Mouse (Mus musculus): ENCODE data around the gene Opcml.

The Opcml gene

GRCm38 (mm10) chr9:28247742-28248503 is 457.3 kb downstream of the Opcml start:
- DNase-seq (ENCODE audit: low read depth, low spot score) = no peak

GRCm38 (mm10) chr9:28251341-28251740 is 460.8 kb downstream of the Opcml start:
- no peak for DNase-seq (ENCODE audit: low read depth, low spot score)

- DNase-seq (ENCODE audit: low read depth, low spot score) = no peak
Measured at GRCm38 (mm10) chr9:28255128-28255904, 464.7 kb downstream of the Opcml start.

DNA sequence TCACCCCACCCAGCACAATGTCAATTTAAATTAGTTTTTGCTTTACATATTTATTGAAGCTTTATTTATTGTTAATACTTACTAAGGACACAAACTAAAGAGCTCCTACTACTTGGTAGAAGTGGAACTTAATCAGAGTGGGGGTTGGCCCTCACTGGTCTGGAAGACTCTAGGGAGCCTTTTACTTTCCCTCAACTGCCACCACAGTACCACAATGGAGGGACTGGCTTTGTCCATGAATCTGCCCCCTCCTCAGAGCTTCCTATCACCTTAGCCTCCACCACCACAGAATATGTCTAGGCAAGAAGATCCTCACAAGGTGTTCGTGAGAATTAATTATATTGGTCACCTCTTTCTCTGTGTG is 465.3 kb downstream of the Opcml start:
- DNase-seq (ENCODE audit: low read depth, low spot score) = no peak

- no peak for DNase-seq (ENCODE audit: low read depth, low spot score)
Measured at GRCm38 (mm10) chr9:28261078-28261753, 470.6 kb downstream of the Opcml start.

DNA sequence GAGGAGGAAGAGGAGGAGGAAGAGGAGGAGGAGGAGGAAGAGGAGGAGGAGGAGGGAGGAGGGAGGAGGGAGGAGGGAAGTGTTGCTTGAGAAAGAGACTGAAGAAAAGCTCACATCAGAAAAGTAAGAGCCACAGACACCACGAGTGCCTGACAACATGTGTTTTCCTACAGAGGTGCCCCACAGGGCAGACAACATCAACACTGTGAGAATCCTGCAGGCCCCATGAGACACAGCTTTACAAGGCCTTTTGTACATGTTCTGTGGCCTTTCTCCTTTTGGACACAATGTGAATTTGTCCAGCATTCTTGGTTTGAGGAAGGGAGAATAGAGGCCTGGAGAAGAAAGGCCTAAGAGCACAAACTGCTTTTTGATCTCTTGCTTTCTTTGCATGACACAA is 471.4 kb downstream of the Opcml start:
- DNase-seq (ENCODE audit: low read depth, low spot score) = no peak

DNA sequence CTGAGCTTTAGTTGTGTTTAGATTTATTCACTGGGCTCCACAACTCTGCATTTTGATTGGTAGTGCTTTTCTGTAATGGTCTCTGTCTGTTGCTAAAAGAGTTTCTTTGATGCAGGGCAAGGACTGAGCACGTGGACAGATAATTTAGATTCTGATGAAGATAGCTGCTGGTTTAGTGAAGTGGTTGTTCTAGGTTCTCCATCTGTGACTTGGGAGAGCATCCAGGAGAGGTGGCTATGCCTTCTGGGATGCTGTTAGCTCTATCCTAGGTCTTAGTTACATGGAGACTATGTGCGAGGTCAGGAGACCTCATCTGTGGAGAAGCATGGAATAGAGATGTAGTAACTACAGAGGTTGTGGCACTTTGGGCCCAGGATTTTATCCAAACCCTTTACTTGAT is 472.3 kb downstream of the Opcml start:
- no peak for DNase-seq (ENCODE audit: low read depth, low spot score)

- DNase-seq (ENCODE audit: low read depth, low spot score) = no peak
Measured at GRCm38 (mm10) chr9:28264761-28265160, 474.2 kb downstream of the Opcml start.

DNA sequence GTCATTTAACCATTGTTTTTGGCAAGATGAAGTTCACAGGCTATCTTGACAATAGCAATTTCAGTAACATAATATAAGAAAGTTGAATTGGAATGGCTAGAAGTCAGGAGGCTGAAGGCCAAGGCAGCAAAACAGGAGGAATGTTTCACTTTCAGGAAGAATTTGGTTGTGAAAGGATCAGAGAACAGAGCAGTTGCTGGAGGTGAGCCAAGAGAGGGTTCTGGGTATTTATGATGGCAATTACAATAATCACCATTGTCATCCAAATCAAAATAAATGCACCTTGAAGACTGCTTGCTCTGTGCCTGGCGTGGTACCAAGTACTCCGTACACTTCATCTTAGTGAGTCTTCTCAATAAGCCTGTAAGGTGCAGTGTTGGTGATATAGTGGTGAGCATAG is 483.2 kb downstream of the Opcml start:
- DNase-seq (ENCODE audit: low read depth, low spot score) = no peak

DNA sequence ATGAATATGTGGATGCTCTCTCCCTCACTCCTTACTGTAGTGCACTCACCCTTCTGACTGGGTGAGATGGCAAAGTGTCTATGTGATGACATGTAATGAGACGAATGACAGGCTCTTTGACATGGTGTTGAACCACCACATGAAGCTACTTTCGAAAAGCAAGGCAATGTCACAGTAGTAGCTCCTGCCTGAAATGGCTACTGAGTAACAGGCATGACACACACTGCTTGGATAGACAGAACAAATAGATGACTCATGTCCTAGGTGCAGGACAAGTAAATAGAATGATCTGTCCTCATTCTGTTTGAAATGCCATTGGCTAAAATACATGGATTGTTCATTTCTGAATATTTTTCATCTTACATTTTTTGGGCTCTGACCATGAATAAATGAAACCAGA is 488.0 kb downstream of the Opcml start:
- DNase-seq (ENCODE audit: low read depth, low spot score) = no peak

- no peak for DNase-seq (ENCODE audit: low read depth, low spot score)
Measured at GRCm38 (mm10) chr9:28281025-28281424, 490.4 kb downstream of the Opcml start.

GRCm38 (mm10) chr9:28281571-28281970 is 491.0 kb downstream of the Opcml start:
- no peak for DNase-seq (ENCODE audit: low read depth, low spot score)

DNA sequence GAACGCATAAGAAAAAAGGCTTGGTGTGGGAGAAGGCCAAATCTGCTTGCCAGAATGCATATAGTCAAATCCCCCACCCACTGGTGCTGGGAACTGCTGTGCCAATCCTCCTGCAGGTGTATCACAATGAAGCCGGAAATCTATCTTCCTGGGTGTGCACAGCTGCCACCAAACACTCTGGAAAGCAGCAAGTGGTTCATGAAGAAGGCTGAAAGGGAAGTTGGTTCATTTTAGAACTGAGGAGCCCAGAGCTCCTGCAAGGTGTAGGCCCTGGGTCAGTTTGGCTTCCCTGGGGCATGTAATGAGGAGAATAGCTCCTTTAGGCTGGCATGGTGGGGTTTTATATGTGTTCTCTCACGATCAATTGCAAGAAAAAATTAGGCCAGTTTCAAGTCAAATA is 494.4 kb downstream of the Opcml start:
- no peak for DNase-seq (ENCODE audit: low read depth, low spot score)

GRCm38 (mm10) chr9:28286384-28286783 is 495.8 kb downstream of the Opcml start:
- no peak for DNase-seq (ENCODE audit: low read depth, low spot score)

- no peak for DNase-seq (ENCODE audit: low read depth, low spot score)
Measured at GRCm38 (mm10) chr9:28287485-28287884, 496.9 kb downstream of the Opcml start.

- DNase-seq (ENCODE audit: low read depth, low spot score) = no peak
Measured at GRCm38 (mm10) chr9:28289696-28290330, 499.2 kb downstream of the Opcml start.

DNA sequence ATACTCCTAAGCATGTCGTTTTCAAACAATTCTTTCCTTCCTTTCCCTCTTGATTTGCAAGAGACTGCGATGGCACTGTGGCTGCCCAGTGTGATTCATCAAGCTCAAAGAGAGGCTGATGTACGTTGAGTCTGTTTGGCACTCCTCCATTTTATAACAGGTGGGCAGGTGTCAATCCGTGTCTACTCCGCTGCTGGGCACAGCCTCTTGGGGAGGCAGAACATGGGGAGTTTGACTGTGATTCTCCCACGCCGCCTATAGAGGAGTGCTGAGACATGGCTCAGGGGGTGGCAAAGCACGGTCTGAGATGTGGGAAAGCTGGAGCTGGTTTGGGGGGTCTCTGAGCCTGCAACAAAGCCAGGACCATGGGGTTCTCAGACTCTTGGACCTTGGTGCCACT is 513.1 kb downstream of the Opcml start:
- no peak for DNase-seq (ENCODE audit: low read depth, low spot score)

- DNase-seq (ENCODE audit: low read depth, low spot score) = no peak
Measured at GRCm38 (mm10) chr9:28306364-28307121, 516.0 kb downstream of the Opcml start.

- no peak for DNase-seq (ENCODE audit: low read depth, low spot score)
Measured at GRCm38 (mm10) chr9:28307122-28307430, 516.5 kb downstream of the Opcml start.

GRCm38 (mm10) chr9:28307481-28308050 is 517.0 kb downstream of the Opcml start:
- DNase-seq (ENCODE audit: low read depth, low spot score) = no peak

GRCm38 (mm10) chr9:28317881-28318280 is 527.3 kb downstream of the Opcml start:
- no peak for DNase-seq (ENCODE audit: low read depth, low spot score)
